Mouse (Mus musculus): ENCODE data around the gene Gm12216.

GRCm38 (mm10) chr11:53890225-53890624 lies 31.2 kb upstream of the Gm12216 start:
- TF ChIP-seq CTCF (IDR thresholded peaks at IDR 0.05; ENCODE audit: low read depth) (no peak), EP300 (IDR thresholded peaks at IDR 0.05; ENCODE audit: low read depth) (no peak)

Measured in liver, embryonic 14.5 days (tissue).